Mouse (Mus musculus) olfactory bulb, adult 2 months (tissue): ENCODE data around the gene Acadl.

Source experiments
- CTCF ChIP-seq: fragments of 200-500 bp; IDR thresholded peaks from 2 replicates; pipeline ENCODE4 v1.5.1; 2012; ENCODE audit warnings: low read depth, mild to moderate bottlenecking, low read length, moderate library complexity; ENCODE audit not compliant: insufficient read depth
- POLR2A ChIP-seq: fragments of 200-500 bp; IDR thresholded peaks from 2 replicates; pipeline ENCODE4 v1.6.1; 2012; ENCODE audit warnings: mild to moderate bottlenecking, low read depth, low read length, moderate library complexity; ENCODE audit not compliant: insufficient read depth

- TF ChIP-seq CTCF (no peak), POLR2A (no peak)
Observed at GRCm38 (mm10) chr1:66814756-66815155, 48.3 kb downstream of the Acadl start.
